Mouse (Mus musculus) hindbrain, embryonic 11.5 days (tissue): ENCODE results near the gene Tfap2d. TPM values are rescaled to one million over a fixed set of nuclear protein-coding genes. Genes with fewer than 3 reads are reported as not detected.
A peak's percentile ranks its signal among the peaks of the same experiment; 100 is the strongest.

Source experiments
- ATAC-seq: fragments of 200-750 bp; cut with Nextera tagmentation; 2 replicates; pipeline ENCODE4 v1.8.0; 2017; ENCODE audit warnings: mild to moderate bottlenecking, moderate TSS enrichment, moderate library complexity; ENCODE audit not compliant: low FRiP score
- DNase-seq: peaks from one replicate; pipeline ENCODE4 v3.0.0-alpha.2; 2015; ENCODE audit warnings: low spot score
- H3K27ac ChIP-seq: fragments of 300-500 bp; sonication (generic); 2 replicates; pipeline ENCODE4 v1.5.1; 2014; ENCODE audit warnings: mild to moderate bottlenecking, low read depth, low read length
- H3K27me3 ChIP-seq: fragments of 300-500 bp; sonication (generic); 2 replicates; pipeline ENCODE4 v1.6.1; 2014; ENCODE audit warnings: mild to moderate bottlenecking, low read length, moderate library complexity, mixed read lengths; ENCODE audit not compliant: control insufficient read depth, insufficient read depth
- H3K36me3 ChIP-seq: fragments of 300-500 bp; sonication (generic); 2 replicates; pipeline ENCODE4 v1.6.1; 2014; ENCODE audit warnings: mild to moderate bottlenecking, low read length, moderate library complexity, mixed read lengths; ENCODE audit not compliant: control insufficient read depth, insufficient read depth
- H3K4me1 ChIP-seq: fragments of 300-500 bp; sonication (generic); replicated peaks from 2 replicates; pipeline ENCODE4 v1.6.1; 2014; ENCODE audit warnings: low read length, mixed read lengths; ENCODE audit not compliant: control insufficient read depth, insufficient read depth
- H3K4me2 ChIP-seq: fragments of 300-500 bp; sonication (generic); replicated peaks from 2 replicates; pipeline ENCODE4 v1.6.1; 2014; ENCODE audit warnings: mild to moderate bottlenecking, low read depth, low read length
- H3K4me3 ChIP-seq: fragments of 300-500 bp; sonication (generic); 2 replicates; pipeline ENCODE4 v1.5.1; 2014; ENCODE audit warnings: low read depth, low read length
- H3K9ac ChIP-seq: fragments of 300-500 bp; sonication (generic); 2 replicates; pipeline ENCODE4 v1.6.1; 2014; ENCODE audit warnings: low read depth, low read length
- H3K9me3 ChIP-seq: fragments of 300-500 bp; sonication (generic); 2 replicates; pipeline ENCODE4 v1.6.1; 2016; ENCODE audit warnings: low read length; ENCODE audit not compliant: control insufficient read depth
- WGBS: fragments of 180-500 bp; shearing (Covaris S2); extraction: QIAGEN DNeasy Blood & Tissue Kit; methylation state at CpG from one replicate; pipeline ENCODE4 v1.1.7; 2014; 5-methylcytosine and 5-hydroxymethylcytosine counted together
- polyA plus RNA-seq: library from polyadenylated mRNA; unstranded; fragments of >200 nt; fragmentation: Nextera tagmentation; extraction: Ambion mirVana; gene quantifications from 2 replicates; pipeline ENCODE4 v1.2.1, GENCODE M21; 2014

Tfap2d gene
- 0.68 and 0.74 TPM in 2 replicates for polyA plus RNA-seq

DNA sequence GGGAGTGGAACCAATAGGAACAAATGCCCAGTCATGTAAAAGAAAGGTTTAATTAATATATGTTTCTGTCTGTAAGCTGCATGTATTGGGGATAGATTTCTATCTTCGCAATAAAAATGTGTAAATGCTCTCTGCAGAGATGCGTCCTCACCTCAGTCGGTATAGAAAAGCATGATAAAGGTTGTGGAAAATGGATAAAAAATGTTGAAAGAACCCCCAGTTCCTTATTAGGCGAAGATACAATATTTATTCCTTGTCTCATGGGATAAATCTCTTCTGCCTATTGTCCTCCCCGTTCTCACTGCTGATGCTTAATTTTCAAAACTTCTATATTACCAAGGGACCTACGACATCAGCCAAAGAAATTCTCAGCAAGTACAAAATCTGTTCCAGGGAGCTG lies at the start of gene Tfap2d:
TSS of gene Tfap2d (plus strand) at position 392 of the 400 bp plus-strand sequence.
- H3K4me3 ChIP-seq, result no peak within 1 kb of the TSS
- H3K27ac ChIP-seq, result no peak within 1 kb of the TSS
- no peak within 1 kb of the TSS for H3K4me2 ChIP-seq
- no peaks in the 10 kb centered on the region for H3K4me1 ChIP-seq
- no peaks in the 10 kb centered on the region for H3K9me3 ChIP-seq
- H3K9ac ChIP-seq, result no peak within 1 kb of the TSS
- WGBS, result 3% methylated on average over 6 of the region's 6 CpGs
- H3K27me3 ChIP-seq, result peaks cover 94% of the 10 kb centered on the region
- no peak for ATAC-seq
- no peaks in the 10 kb centered on the region for H3K36me3 ChIP-seq
- DNase-seq, result no peak

DNA sequence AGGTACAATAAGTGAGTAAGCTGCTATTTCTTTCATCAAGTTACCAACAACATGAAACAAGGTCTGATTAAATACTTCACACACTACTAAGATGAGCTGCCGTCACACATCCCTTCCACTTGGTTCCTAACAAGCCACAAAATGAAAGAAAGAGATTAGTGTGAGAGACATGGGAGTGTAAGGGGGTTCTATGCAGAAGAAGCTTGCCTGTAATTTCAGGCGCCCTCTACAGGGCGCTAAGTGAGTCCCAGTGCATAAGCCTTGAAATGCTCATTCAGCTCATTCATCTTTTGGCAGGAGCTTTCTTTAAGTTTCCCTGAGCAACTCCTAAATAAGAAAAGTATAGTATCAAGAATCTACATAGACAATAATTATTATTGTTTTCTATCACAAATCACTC lies 46.5 kb upstream of the Tfap2d start:
- H3K9me3 ChIP-seq, result no peaks in the 10 kb centered on the region
- peak; percentile 26 for DNase-seq
- ATAC-seq, result no peak

DNA sequence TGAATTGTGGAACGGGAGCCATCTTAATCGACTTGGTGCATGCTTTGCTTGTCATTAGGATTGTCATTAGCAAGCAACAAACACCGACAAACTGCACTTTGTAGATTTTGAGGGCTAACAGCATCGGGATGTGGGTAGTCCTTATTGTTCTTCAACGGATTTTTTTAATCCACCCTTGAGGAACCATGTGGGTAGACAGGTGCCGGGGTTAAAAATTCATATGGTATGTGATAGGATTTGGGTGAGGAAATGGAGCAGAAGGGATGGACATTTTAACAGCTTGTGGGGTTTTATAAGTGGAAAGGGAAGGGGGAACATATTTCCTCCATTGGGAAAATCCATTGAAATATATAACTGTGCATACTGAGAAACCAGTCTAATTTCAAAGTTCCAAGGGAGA lies 46.0 kb upstream of the Tfap2d start:
- H3K4me3 ChIP-seq, result no peak overlapping the region
- no peak for ATAC-seq

More for the DNA sequence above, 46.5 kb upstream of the Tfap2d start:
- H3K27ac ChIP-seq, result no peak overlapping the region
- WGBS, result 15% methylated on average over 3 of the region's 3 CpGs
- no peak overlapping the region for H3K4me2 ChIP-seq
- no peaks in the 10 kb centered on the region for H3K4me1 ChIP-seq
- H3K9ac ChIP-seq, result no peak overlapping the region
- no peaks in the 10 kb centered on the region for H3K27me3 ChIP-seq
- H3K4me3 ChIP-seq, result no peak overlapping the region
- H3K36me3 ChIP-seq, result no peaks in the 10 kb centered on the region

GRCm38 (mm10) chr1:19088078-19088477 lies 14.7 kb upstream of the Tfap2d start:
- DNase-seq, result peak; percentile 53
- no peak overlapping the region for H3K27ac ChIP-seq
- ATAC-seq, result peak; percentile 82
- no peak overlapping the region for H3K4me2 ChIP-seq
- 13% methylated on average over 8 of the region's 8 CpGs for WGBS
- no peaks in the 10 kb centered on the region for H3K4me1 ChIP-seq
- H3K9ac ChIP-seq, result no peak overlapping the region
- no peaks in the 10 kb centered on the region for H3K36me3 ChIP-seq
- no peaks in the 10 kb centered on the region for H3K27me3 ChIP-seq
- no peaks in the 10 kb centered on the region for H3K9me3 ChIP-seq
- H3K4me3 ChIP-seq, result no peak overlapping the region

More for the DNA sequence above, 46.0 kb upstream of the Tfap2d start:
- Histone ChIP-seq H3K9ac (no peak overlapping the region), H3K36me3 (no peaks in the 10 kb centered on the region), H3K4me2 (no peak overlapping the region), H3K9me3 (no peaks in the 10 kb centered on the region), H3K4me1 (no peaks in the 10 kb centered on the region), H3K27ac (no peak overlapping the region), H3K27me3 (no peaks in the 10 kb centered on the region)
- no peak for DNase-seq
- WGBS, result 78% methylated on average over 6 of the region's 6 CpGs

GRCm38 (mm10) chr1:19096921-19097320 lies 5.9 kb upstream of the Tfap2d start:
- H3K4me3 ChIP-seq, result no peak overlapping the region
- WGBS, result under 1% methylated on average over 18 of the region's 18 CpGs

GRCm38 (mm10) chr1:19103316-19103715 lies 494 bp downstream of the Tfap2d start:
- H3K4me3 ChIP-seq, result no peak overlapping the region
- DNase-seq (no peak), ATAC-seq (no peak)
- no peak overlapping the region for H3K9ac ChIP-seq
- WGBS, result 1% methylated on average over 21 of the region's 21 CpGs
- no peaks in the 10 kb centered on the region for H3K36me3 ChIP-seq
- peaks cover 96% of the 10 kb centered on the region for H3K27me3 ChIP-seq
- H3K9me3 ChIP-seq, result no peaks in the 10 kb centered on the region
- no peak overlapping the region for H3K4me2 ChIP-seq
- H3K4me1 ChIP-seq, result no peaks in the 10 kb centered on the region
- no peak overlapping the region for H3K27ac ChIP-seq

More at GRCm38 (mm10) chr1:19096921-19097320, 5.9 kb upstream of the Tfap2d start:
- Histone ChIP-seq H3K27ac (no peak overlapping the region), H3K9ac (no peak overlapping the region), H3K4me1 (no peaks in the 10 kb centered on the region), H3K4me2 (no peak overlapping the region), H3K36me3 (no peaks in the 10 kb centered on the region), H3K27me3 (peaks cover 61% of the 10 kb centered on the region), H3K9me3 (no peaks in the 10 kb centered on the region)
- no peak for DNase-seq
- ATAC-seq, result no peak

DNA sequence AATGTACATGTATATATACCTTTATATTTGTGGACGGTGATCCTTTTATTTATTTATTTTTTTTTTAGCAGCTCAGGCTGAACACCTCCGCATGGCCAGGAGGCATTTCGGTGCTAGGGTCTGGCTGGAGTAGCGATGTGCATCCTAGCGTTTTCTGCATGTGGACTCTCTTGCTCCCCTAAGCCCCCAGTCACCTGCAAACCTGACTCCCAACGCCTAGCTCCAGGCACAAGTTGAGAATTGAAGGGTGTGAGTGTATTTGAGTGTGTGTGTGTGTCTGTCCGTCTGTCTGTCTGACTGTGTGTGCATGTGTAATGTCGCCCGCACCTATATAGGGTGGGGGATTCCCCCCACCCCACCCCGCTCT lies 937 bp downstream of the Tfap2d start:
- Histone ChIP-seq H3K4me2 (no peak overlapping the region), H3K27ac (no peak overlapping the region), H3K4me3 (no peak overlapping the region), H3K4me1 (no peaks in the 10 kb centered on the region), H3K36me3 (no peaks in the 10 kb centered on the region), H3K9me3 (no peaks in the 10 kb centered on the region), H3K9ac (no peak overlapping the region), H3K27me3 (peaks cover 96% of the 10 kb centered on the region)
- ATAC-seq, result peak; percentile 5; the same call in 1 of the 2 replicates
- no peak for DNase-seq
- WGBS, result under 1% methylated on average over 10 of the region's 10 CpGs

DNA sequence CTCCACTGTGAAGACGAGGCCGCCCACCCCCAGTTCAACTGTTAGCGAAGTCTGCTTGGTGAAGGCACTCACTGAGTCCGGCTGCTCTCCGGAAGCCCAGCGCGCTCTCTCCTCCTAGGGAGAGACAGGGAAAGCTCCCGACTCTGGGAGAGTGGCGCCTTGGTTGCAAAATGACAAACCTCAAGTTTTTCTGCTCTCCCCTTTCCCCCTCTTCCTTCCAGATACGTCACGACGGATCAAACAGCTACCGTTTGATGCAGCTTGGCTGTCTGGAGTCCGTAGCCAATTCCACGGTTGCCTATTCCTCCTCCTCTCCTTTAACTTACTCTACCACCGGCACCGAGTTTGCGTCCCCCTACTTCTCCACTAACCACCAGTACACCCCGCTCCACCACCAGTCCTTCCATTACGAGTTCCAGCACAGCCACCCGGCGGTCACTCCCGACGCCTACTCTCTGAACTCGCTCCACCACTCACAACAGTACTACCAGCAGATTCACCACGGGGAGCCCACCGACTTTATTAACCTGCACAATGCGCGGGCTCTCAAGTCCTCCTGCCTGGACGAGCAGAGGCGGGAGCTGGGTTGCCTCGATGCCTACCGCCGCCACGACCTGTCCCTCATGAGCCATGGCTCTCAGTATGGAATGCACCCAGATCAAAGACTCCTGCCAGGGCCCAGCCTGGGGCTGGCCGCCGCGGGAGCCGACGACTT lies 1.5 kb downstream of the Tfap2d start:
- H3K36me3 ChIP-seq, result no peaks in the 10 kb centered on the region
- H3K9me3 ChIP-seq, result no peaks in the 10 kb centered on the region
- no peaks in the 10 kb centered on the region for H3K4me1 ChIP-seq
- no peak overlapping the region for H3K27ac ChIP-seq
- no peak overlapping the region for H3K4me3 ChIP-seq
- under 1% methylated on average over 40 of the region's 40 CpGs for WGBS
- H3K4me2 ChIP-seq, result no peak overlapping the region
- peak; percentile 46; the same call in 1 of the 2 replicates for ATAC-seq
- peaks cover 97% of the 10 kb centered on the region for H3K27me3 ChIP-seq
- DNase-seq, result peak; percentile 59
- no peak overlapping the region for H3K9ac ChIP-seq

DNA sequence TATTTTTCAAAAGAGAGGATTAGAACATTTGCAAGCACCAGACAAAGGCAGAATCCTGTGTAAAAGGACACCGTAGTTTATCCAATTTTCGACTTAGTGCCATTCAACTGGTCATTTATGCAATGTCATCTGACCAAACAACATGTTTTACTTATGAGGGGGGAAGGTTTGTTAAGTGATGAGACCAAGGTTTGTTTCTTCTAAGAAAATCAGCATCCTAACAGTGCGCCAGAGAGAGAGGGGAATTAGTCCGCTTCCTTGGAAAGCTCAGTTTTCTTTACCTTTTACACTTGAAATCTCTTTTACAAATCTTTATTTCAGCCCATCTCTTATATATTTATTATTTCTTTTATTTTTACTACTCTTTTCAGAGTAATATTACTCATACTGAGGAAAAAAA lies 3.6 kb downstream of the Tfap2d start:
- no peak overlapping the region for H3K4me3 ChIP-seq
- 5% methylated on average over 4 of the region's 4 CpGs for WGBS

More for the DNA sequence above, 3.6 kb downstream of the Tfap2d start:
- H3K9me3 ChIP-seq, result no peaks in the 10 kb centered on the region
- DNase-seq, result no peak
- no peaks in the 10 kb centered on the region for H3K36me3 ChIP-seq
- no peak for ATAC-seq
- no peak overlapping the region for H3K9ac ChIP-seq
- H3K27ac ChIP-seq, result no peak overlapping the region
- H3K27me3 ChIP-seq, result peaks cover 96% of the 10 kb centered on the region
- H3K4me1 ChIP-seq, result no peaks in the 10 kb centered on the region
- H3K4me2 ChIP-seq, result no peak overlapping the region
